Mouse (Mus musculus) hindbrain, embryonic 11.5 days (tissue): ENCODE data around the gene Mrgpre. TPM values are rescaled to one million over a fixed set of nuclear protein-coding genes. Genes with fewer than 3 reads are reported as not detected.

Experiments used
- ATAC-seq: fragments of 200-750 bp; cut with Nextera tagmentation; 2 replicates; pipeline ENCODE4 v1.8.0; 2017; ENCODE audit warnings: mild to moderate bottlenecking, moderate TSS enrichment, moderate library complexity; ENCODE audit not compliant: low FRiP score
- DNase-seq: peaks from one replicate; pipeline ENCODE4 v3.0.0-alpha.2; 2015; ENCODE audit warnings: low spot score
- H3K27ac ChIP-seq: fragments of 300-500 bp; sonication (generic); 2 replicates; pipeline ENCODE4 v1.5.1; 2014; ENCODE audit warnings: mild to moderate bottlenecking, low read depth, low read length
- H3K27me3 ChIP-seq: fragments of 300-500 bp; sonication (generic); 2 replicates; pipeline ENCODE4 v1.6.1; 2014; ENCODE audit warnings: mild to moderate bottlenecking, low read length, moderate library complexity, mixed read lengths; ENCODE audit not compliant: control insufficient read depth, insufficient read depth
- H3K36me3 ChIP-seq: fragments of 300-500 bp; sonication (generic); 2 replicates; pipeline ENCODE4 v1.6.1; 2014; ENCODE audit warnings: mild to moderate bottlenecking, low read length, moderate library complexity, mixed read lengths; ENCODE audit not compliant: control insufficient read depth, insufficient read depth
- H3K4me1 ChIP-seq: fragments of 300-500 bp; sonication (generic); replicated peaks from 2 replicates; pipeline ENCODE4 v1.6.1; 2014; ENCODE audit warnings: low read length, mixed read lengths; ENCODE audit not compliant: control insufficient read depth, insufficient read depth
- H3K4me2 ChIP-seq: fragments of 300-500 bp; sonication (generic); replicated peaks from 2 replicates; pipeline ENCODE4 v1.6.1; 2014; ENCODE audit warnings: mild to moderate bottlenecking, low read depth, low read length
- H3K4me3 ChIP-seq: fragments of 300-500 bp; sonication (generic); 2 replicates; pipeline ENCODE4 v1.5.1; 2014; ENCODE audit warnings: low read depth, low read length
- H3K9ac ChIP-seq: fragments of 300-500 bp; sonication (generic); 2 replicates; pipeline ENCODE4 v1.6.1; 2014; ENCODE audit warnings: low read depth, low read length
- H3K9me3 ChIP-seq: fragments of 300-500 bp; sonication (generic); 2 replicates; pipeline ENCODE4 v1.6.1; 2016; ENCODE audit warnings: low read length; ENCODE audit not compliant: control insufficient read depth
- WGBS: fragments of 180-500 bp; shearing (Covaris S2); extraction: QIAGEN DNeasy Blood & Tissue Kit; methylation state at CpG from one replicate; pipeline ENCODE4 v1.1.7; 2014; 5-methylcytosine and 5-hydroxymethylcytosine counted together
- polyA plus RNA-seq: library from polyadenylated mRNA; unstranded; fragments of >200 nt; fragmentation: Nextera tagmentation; extraction: Ambion mirVana; gene quantifications from 2 replicates; pipeline ENCODE4 v1.2.1, GENCODE M21; 2014

Gene Mrgpre
- polyA plus RNA-seq, 1 experiment from 2014 or later = 3.0 TPM

DNA sequence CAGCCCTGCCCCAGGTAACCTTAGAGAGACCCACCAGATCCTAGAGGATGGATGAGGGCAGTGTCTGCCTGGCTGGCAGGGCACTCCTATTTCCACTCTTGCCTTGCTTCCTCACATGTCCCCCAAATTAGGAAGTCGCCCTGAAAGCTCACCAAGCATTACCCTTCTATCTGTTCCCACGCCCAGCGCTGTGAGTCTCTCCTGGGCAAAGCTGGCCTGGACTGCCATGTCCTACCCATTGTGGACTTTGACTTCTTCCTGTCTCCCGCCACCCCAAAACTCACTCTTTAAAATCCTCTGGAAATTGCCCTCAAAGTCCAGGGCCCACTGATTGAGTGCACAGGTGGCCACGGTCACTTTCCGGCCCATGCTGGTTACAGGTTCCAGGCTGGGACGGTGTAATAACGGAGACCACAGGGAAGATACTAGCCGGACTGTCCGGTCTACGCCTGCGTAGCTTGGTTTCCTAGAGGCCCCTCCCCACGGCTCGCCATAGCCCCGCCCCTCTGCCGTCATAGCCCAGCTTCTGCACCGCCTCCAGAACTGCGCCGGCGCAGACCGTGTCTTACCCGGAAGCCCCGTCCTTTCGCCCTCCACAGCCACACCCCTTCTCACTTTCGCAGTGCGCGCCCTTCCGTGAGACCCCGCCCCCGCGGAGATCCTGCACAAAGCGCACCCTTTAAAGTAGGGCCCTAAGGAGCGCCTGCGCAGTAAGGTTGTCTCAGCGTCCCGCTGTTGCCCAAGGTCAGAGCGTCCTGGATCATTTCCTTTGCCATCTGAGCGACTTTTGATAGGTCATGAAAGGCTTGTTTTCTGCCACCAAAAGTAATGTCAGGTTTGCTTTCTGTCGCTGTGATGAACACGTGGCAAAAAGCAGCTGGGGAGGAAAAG is 38.3 kb upstream of the Mrgpre start, which contains the start of the genes Nadsyn1 and Dhcr7:
Nadsyn1 (minus strand) TSS at position 475 of the 891 bp plus-strand sequence.
Dhcr7 (plus strand) TSS at position 771 of the 891 bp plus-strand sequence.
- ATAC-seq (peak; percentile 98), DNase-seq (peak; percentile 99)
- no peaks in the 10 kb centered on the region for H3K9me3 ChIP-seq
- peak within 1 kb of the TSS; percentile 31; the same call in 1 of the 2 replicates for H3K27ac ChIP-seq
- H3K9ac ChIP-seq = peak within 1 kb of the TSS; percentile 76
- peak within 1 kb of the TSS; percentile 64 for H3K4me3 ChIP-seq
- no peaks in the 10 kb centered on the region for H3K4me1 ChIP-seq
- H3K27me3 ChIP-seq = no peaks in the 10 kb centered on the region
- peak within 1 kb of the TSS; percentile 86 for H3K4me2 ChIP-seq
- no peaks in the 10 kb centered on the region for H3K36me3 ChIP-seq
- 0% methylated on average over 39 of the region's 40 CpGs for WGBS

DNA sequence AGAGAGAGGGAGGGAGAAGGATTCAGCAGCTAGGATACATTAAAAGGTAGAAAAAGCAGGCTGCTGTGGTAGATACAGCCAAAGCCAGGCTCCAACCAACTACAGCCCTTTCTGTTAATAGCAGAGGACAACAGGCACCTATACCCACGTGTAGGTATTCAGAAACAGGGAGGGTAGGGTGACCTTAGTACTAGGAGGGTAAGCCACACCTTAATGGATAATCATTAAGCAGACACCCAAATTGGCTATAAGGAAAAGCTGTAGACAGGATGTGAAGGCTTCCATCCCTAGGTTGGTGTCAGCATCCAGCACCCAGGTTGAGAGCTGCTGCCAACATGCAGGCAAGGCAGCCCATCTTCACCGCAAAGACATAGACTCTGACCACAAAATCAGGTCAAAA is 36.9 kb upstream of the Mrgpre start:
- H3K4me2 ChIP-seq = no peak overlapping the region
- H3K27me3 ChIP-seq = no peaks in the 10 kb centered on the region
- no peaks in the 10 kb centered on the region for H3K9me3 ChIP-seq
- H3K4me3 ChIP-seq = no peak overlapping the region
- no peak overlapping the region for H3K9ac ChIP-seq
- H3K27ac ChIP-seq = no peak overlapping the region
- H3K36me3 ChIP-seq = 0 out of 2 replicates have a peak, but pooled peaks cover 2% of the 10 kb centered on the region
- ATAC-seq = no peak
- no peak for DNase-seq
- whole genome bisulfite sequencing = 93% methylated on average over 2 of the region's 2 CpGs
- H3K4me1 ChIP-seq = no peaks in the 10 kb centered on the region

DNA sequence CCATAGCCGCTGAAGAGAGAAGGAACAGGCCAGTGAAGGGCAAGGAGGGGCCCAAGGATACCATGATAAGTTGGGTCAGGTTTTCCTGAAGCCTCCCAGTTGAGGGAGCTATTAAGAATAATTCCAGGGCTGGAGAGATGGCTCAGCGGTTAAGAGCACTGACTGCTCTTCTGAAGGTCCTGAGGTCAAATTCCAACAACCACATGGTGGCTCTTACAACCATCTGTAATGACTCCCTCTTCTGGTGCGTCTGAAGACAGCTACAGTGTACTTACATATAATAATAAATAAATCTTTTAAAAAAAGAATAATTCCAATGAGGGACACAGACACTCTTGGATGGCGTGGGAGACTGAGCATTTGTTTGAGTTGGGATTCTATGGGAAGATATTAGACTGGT is 34.9 kb upstream of the Mrgpre start:
- no peak overlapping the region for H3K9ac ChIP-seq
- no peaks in the 10 kb centered on the region for H3K4me1 ChIP-seq
- DNase-seq = no peak
- H3K36me3 ChIP-seq = 0 out of 2 replicates have a peak, but pooled peaks cover 5% of the 10 kb centered on the region
- no peaks in the 10 kb centered on the region for H3K9me3 ChIP-seq
- H3K4me3 ChIP-seq = no peak overlapping the region
- 86% methylated on average over 4 of the region's 4 CpGs for WGBS
- H3K27ac ChIP-seq = no peak overlapping the region
- no peak for ATAC-seq
- no peaks in the 10 kb centered on the region for H3K27me3 ChIP-seq
- H3K4me2 ChIP-seq = no peak overlapping the region

DNA sequence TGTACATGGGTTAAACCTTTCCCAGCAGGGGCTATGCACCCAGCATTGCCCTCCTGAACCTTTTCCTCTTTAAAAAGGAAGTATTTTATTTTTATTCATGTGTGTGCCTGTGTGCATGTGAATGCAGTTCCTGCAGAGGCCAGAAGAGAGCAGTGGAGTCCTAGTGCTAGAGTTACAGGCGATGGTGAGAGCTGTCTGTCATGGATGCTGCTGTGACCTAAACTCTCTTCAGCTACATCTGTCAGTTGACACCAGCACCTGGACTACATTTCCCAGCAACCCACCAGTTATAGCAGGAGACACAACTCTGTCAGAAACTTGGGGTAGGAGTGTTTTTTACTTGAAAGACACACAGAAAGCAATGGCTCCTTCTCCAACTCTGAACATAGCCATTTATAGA is 24.6 kb upstream of the Mrgpre start:
- DNase-seq = peak; percentile 4
- peaks cover 5% of the 10 kb centered on the region; the same call in 1 of the 2 replicates for H3K36me3 ChIP-seq
- 33% methylated on average over 1 of the region's 1 CpGs for WGBS

DNA sequence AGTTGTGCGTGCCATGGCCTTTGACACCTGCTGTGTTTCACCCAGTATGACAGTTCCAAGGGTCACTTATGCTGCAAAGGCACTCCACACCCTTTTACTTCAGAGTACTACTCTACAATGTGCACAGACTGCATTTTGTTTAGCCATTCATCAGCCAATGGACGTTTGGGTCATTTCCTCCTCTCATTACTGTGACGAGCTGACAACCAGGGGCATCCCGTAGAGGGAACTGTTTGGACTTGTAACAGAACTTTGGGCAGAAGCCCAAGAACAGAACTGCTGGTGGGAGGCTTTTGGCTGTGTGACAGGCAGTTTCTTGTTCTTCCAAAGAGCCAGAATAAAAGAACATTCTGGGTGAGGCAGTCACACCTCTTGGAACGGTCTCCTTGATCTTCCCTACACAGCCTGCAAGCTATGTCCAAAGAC is 20.9 kb upstream of the Mrgpre start:
- ATAC-seq (no peak), DNase-seq (no peak)
- Histone ChIP-seq H3K27ac (no peak overlapping the region), H3K4me1 (no peaks in the 10 kb centered on the region), H3K9me3 (no peaks in the 10 kb centered on the region), H3K4me3 (no peak overlapping the region), H3K27me3 (no peaks in the 10 kb centered on the region), H3K4me2 (no peak overlapping the region), H3K9ac (no peak overlapping the region), H3K36me3 (peaks cover 10% of the 10 kb centered on the region; the same call in 1 of the 2 replicates)
- WGBS = 72% methylated on average over 5 of the region's 5 CpGs

More for the DNA sequence above, 24.6 kb upstream of the Mrgpre start:
- ATAC-seq = no peak
- no peaks in the 10 kb centered on the region for H3K9me3 ChIP-seq
- no peak overlapping the region for H3K4me3 ChIP-seq
- H3K4me1 ChIP-seq = no peaks in the 10 kb centered on the region
- H3K9ac ChIP-seq = no peak overlapping the region
- H3K27ac ChIP-seq = no peak overlapping the region
- H3K27me3 ChIP-seq = no peaks in the 10 kb centered on the region
- H3K4me2 ChIP-seq = no peak overlapping the region

DNA sequence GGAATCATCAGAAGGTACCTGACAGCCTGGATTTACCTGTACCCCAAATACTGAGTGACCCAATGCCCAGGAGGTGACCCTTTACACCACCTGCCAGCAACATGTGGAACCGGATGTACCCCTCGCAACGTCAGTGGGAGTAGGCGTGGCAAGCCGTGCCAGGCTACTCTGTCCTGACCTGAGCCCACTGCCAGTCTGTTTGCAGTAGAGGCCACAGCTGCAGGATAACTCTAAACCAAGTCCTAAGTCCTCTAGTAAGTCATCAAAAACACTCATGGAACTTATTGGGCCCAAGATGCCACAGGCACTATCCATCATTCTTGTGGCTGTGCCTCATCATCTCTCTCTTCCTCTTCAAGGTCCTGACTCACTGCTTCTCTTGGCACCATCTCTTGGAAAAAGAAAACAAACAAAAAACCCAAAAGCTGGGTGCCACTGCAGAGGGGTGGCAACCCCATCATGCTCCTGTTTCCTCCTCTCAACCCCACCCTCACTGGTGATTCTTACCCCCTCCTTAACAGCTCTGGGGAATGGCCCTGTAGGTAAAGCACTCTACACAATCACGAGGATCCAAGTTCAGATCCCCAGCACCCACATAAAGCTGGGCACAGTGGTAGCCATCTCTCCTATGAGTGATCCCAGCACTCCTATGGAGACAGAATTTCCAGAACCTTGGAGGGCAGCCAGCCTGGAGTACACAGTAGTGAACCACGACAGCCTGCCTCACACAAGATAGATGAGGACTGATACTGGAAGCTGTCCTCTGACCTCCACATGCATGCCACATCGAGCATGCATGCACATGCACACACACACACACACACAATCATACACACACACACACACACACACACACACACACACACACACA is 17.1 kb upstream of the Mrgpre start:
- H3K4me2 ChIP-seq = no peak overlapping the region
- H3K9me3 ChIP-seq = no peaks in the 10 kb centered on the region
- H3K27me3 ChIP-seq = no peaks in the 10 kb centered on the region
- no peak for ATAC-seq
- no peaks in the 10 kb centered on the region for H3K4me1 ChIP-seq
- peaks cover 11% of the 10 kb centered on the region for H3K36me3 ChIP-seq
- WGBS = 88% methylated on average over 8 of the region's 8 CpGs
- no peak for DNase-seq
- no peak overlapping the region for H3K4me3 ChIP-seq
- no peak overlapping the region for H3K27ac ChIP-seq
- no peak overlapping the region for H3K9ac ChIP-seq

DNA sequence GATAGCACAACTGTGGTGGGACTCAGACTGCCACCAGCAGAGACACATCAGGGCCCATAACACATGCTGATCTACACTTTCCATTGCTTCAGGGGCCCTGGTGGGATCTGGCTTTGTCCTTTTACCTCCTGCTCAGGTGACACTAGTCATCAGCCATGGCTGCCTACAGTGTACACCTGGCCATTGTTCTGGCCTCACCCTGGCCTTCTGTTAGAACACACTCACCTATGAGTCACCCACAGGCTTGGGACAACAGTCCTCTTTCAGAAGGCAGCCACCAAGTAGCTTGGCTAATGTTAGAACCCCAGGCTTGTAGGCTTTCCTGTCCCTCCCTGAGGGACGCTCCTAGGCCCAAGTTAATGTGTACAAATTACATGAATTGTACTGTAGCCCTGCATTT is 16.5 kb upstream of the Mrgpre start:
- Histone ChIP-seq H3K4me1 (no peaks in the 10 kb centered on the region), H3K36me3 (peaks cover 8% of the 10 kb centered on the region), H3K4me3 (no peak overlapping the region), H3K9ac (no peak overlapping the region), H3K9me3 (no peaks in the 10 kb centered on the region), H3K4me2 (no peak overlapping the region), H3K27ac (no peak overlapping the region), H3K27me3 (no peaks in the 10 kb centered on the region)
- no peak for ATAC-seq
- DNase-seq = no peak
- WGBS = 95% methylated on average over 1 of the region's 1 CpGs

DNA sequence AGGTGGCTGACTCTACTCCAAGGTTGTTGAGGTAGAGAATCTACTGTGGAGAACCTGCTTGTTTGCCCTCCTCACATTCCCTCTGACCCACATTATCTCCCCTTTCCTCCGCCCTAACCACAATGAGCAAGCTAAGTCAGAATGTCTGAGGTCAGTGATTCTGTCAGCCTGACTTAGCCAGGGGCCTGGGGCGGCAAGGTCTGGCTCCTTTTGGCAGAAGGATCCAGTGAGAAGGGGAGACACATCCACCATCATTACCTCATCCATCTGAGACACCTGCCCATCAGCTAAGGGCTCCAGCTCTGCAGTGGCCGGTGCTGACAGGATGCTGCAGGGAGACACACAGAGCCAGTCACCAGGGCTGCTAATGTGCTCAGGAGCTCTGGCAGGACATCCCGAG is 14.5 kb upstream of the Mrgpre start:
- Histone ChIP-seq H3K9me3 (no peaks in the 10 kb centered on the region), H3K27me3 (no peaks in the 10 kb centered on the region), H3K27ac (no peak overlapping the region), H3K4me2 (no peak overlapping the region), H3K4me3 (no peak overlapping the region), H3K9ac (no peak overlapping the region), H3K36me3 (peaks cover 8% of the 10 kb centered on the region), H3K4me1 (no peaks in the 10 kb centered on the region)
- no peak for ATAC-seq
- no peak for DNase-seq
- WGBS = 92% methylated on average over 4 of the region's 4 CpGs
